Mouse (Mus musculus) ES-E14 (cell line): ENCODE results near the gene Sec14l1.

ENCODE experiments used
- HCFC1 ChIP-seq: IDR thresholded peaks from 2 replicates; pipeline ENCODE4 v1.6.1; 2012; ENCODE audit warnings: low read length, inconsistent platforms, borderline replicate concordance; ENCODE audit not compliant: insufficient read depth
- MAFK ChIP-seq: IDR thresholded peaks from 2 replicates; pipeline ENCODE4 v1.6.1; 2014; ENCODE audit warnings: mild to moderate bottlenecking, low read depth, low read length, inconsistent platforms; ENCODE audit not compliant: insufficient read depth
- ZC3H11A ChIP-seq: IDR thresholded peaks from 2 replicates; pipeline ENCODE4 v1.6.1; 2012; ENCODE audit warnings: low read depth, mild to moderate bottlenecking, inconsistent platforms, low read length, borderline replicate concordance
- ZNF384 ChIP-seq: IDR thresholded peaks from 2 replicates; pipeline ENCODE4 v1.6.1; 2012; ENCODE audit warnings: low read depth, low read length, inconsistent platforms

GRCm38 (mm10) chr11:117108595-117108994 lies 6.4 kb upstream of the Sec14l1 start:
- TF ChIP-seq HCFC1 = no peak
- no peak for TF ChIP-seq MAFK
- TF ChIP-seq ZC3H11A = no peak
- TF ChIP-seq ZNF384 = no peak
